Mouse (Mus musculus): ENCODE results near the gene Hspa1b. TPM values are rescaled to one million over a fixed set of nuclear protein-coding genes. Genes with fewer than 3 reads are reported as not detected.

Hspa1b gene
- polyA plus RNA-seq, 1 experiment from 2014 or later: 2.6 TPM

DNA sequence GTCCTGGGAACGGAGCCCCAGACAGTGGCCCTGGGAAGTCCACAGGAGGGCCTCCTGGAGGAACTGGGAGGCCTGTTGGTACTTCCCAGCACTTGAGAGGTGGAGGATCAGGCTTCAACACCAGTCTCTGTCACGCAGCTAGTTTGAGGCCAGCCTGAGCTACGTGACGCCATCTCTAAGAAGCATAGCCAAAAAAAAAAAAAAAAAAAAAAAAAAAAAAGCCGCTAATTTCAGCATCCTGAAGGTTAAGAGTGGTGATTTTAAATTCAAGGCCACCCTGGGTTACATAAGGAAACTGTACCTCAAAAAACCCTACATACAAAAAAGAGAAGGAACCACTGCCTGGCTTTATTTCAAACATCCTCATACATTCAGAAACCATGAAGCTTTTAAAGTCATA is 34.8 kb downstream of the Hspa1b start:
- Histone ChIP-seq H3K27me3 (ENCODE audit: insufficient read depth, low read length) (no peaks in the 10 kb centered on the region), H3K9ac (ENCODE audit: low read depth, low read length) (no peak overlapping the region), H3K27ac (no peak overlapping the region), H3K4me2 (ENCODE audit: low read length) (no peak overlapping the region), H3K4me1 (replicated peaks; ENCODE audit: insufficient read depth, low read length) (no peaks in the 10 kb centered on the region), H3K4me3 (replicated peaks; ENCODE audit: low read depth, low read length) (no peak overlapping the region), H3K9me3 (replicated peaks; ENCODE audit: low read length) (no peaks in the 10 kb centered on the region), H3K36me3 (ENCODE audit: insufficient read depth, low read length) (no peaks in the 10 kb centered on the region)
- no peak for TF ChIP-seq CTCF (IDR thresholded peaks at IDR 0.05; ENCODE audit: low read depth)
- WGBS: 65% methylated on average over 5 of the region's 5 CpGs
- DNase-seq (ENCODE audit: low spot score) (no peak), ATAC-seq (replicated peaks; ENCODE audit: low FRiP score, low read depth) (no peak)

DNA sequence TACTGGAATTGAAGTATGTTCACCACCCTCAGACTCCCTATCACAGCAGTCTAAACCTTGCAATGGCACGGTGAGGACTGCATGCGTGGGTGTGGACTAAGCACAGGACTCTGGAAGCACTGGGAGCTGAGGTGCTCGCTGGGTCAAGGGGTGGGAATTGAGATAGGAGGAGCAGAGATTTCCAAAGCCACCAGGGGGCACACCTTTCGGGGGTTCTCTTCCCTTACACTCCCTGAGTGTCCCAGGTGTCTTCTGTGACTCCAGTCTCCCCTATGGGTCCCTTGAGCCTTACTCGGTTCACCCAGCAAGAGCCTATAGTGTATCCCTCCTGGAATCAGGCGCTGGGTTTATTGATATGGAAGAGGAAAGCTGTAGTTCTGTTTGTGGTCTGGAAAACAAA is 36.1 kb downstream of the Hspa1b start:
- no peaks in the 10 kb centered on the region for H3K9me3 ChIP-seq (replicated peaks; ENCODE audit: low read length)
- H3K27ac ChIP-seq: no peak overlapping the region
- H3K36me3 ChIP-seq (ENCODE audit: insufficient read depth, low read length): no peaks in the 10 kb centered on the region
- H3K4me2 ChIP-seq (ENCODE audit: low read length): no peak overlapping the region
- WGBS: 41% methylated on average over 6 of the region's 6 CpGs
- ATAC-seq (replicated peaks; ENCODE audit: low FRiP score, low read depth) (no peak), DNase-seq (ENCODE audit: low spot score) (peak; percentile 41)
- H3K4me3 ChIP-seq (replicated peaks; ENCODE audit: low read depth, low read length): no peak overlapping the region
- TF ChIP-seq CTCF (IDR thresholded peaks at IDR 0.05; ENCODE audit: low read depth): peak; percentile 55
- H3K9ac ChIP-seq (ENCODE audit: low read depth, low read length): no peak overlapping the region
- no peaks in the 10 kb centered on the region for H3K4me1 ChIP-seq (replicated peaks; ENCODE audit: insufficient read depth, low read length)
- H3K27me3 ChIP-seq (ENCODE audit: insufficient read depth, low read length): no peaks in the 10 kb centered on the region

DNA sequence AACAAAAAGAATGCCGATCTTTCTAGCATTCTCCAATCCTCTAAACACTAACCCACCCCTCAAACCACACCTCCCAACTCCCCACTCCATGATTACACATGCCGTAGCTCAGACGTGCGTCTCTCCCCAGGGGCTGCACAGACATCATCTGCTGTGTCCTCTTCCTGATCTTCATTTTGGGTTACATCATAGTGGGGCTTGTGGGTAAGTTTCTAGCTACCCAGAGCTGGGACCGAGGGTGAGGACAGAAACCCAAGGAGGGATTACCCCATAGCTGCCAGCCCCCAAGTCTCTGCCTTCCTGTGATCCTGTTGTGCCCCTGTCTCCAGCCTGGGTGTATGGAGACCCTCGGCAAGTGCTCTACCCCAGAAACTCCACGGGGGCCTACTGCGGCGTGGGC is 41.9 kb downstream of the Hspa1b start:
- no peaks in the 10 kb centered on the region for H3K4me1 ChIP-seq (replicated peaks; ENCODE audit: insufficient read depth, low read length)
- H3K9ac ChIP-seq (ENCODE audit: low read depth, low read length): no peak overlapping the region
- TF ChIP-seq CTCF (IDR thresholded peaks at IDR 0.05; ENCODE audit: low read depth): no peak
- H3K36me3 ChIP-seq (ENCODE audit: insufficient read depth, low read length): peaks cover 14% of the 10 kb centered on the region; the same call in 1 of the 2 replicates
- WGBS: 79% methylated on average over 9 of the region's 9 CpGs
- H3K27me3 ChIP-seq (ENCODE audit: insufficient read depth, low read length): no peaks in the 10 kb centered on the region
- DNase-seq (ENCODE audit: low spot score) (no peak), ATAC-seq (replicated peaks; ENCODE audit: low FRiP score, low read depth) (no peak)
- H3K9me3 ChIP-seq (replicated peaks; ENCODE audit: low read length): no peaks in the 10 kb centered on the region
- no peak overlapping the region for H3K4me3 ChIP-seq (replicated peaks; ENCODE audit: low read depth, low read length)
- no peak overlapping the region for H3K27ac ChIP-seq
- H3K4me2 ChIP-seq (ENCODE audit: low read length): no peak overlapping the region

DNA sequence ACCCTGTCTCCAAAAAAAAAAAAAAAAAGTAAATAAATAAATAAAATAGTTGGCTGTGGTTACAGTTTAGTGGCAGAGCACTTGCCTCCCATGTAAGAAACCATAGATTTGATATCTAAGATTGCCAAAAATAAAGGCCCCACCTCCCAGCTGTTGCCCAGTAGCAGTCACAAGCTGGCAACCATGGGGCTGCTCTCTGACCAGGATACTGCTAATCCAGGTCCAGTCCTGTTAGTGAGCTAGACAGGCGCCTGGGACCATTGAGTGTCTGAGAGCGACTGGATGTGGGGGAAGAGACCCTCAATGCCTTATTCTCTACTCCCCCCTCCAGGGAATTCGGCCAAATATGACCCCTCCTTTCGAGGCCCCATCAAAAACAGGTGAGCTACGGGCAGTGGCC is 42.7 kb downstream of the Hspa1b start:
- DNase-seq (ENCODE audit: low spot score) (no peak), ATAC-seq (replicated peaks; ENCODE audit: low FRiP score, low read depth) (no peak)
- no peak overlapping the region for H3K27ac ChIP-seq
- no peaks in the 10 kb centered on the region for H3K27me3 ChIP-seq (ENCODE audit: insufficient read depth, low read length)
- H3K4me2 ChIP-seq (ENCODE audit: low read length): no peak overlapping the region
- no peak for TF ChIP-seq CTCF (IDR thresholded peaks at IDR 0.05; ENCODE audit: low read depth)
- no peak overlapping the region for H3K4me3 ChIP-seq (replicated peaks; ENCODE audit: low read depth, low read length)
- peaks cover 21% of the 10 kb centered on the region; the same call in 1 of the 2 replicates for H3K36me3 ChIP-seq (ENCODE audit: insufficient read depth, low read length)
- H3K9ac ChIP-seq (ENCODE audit: low read depth, low read length): no peak overlapping the region
- H3K4me1 ChIP-seq (replicated peaks; ENCODE audit: insufficient read depth, low read length): no peaks in the 10 kb centered on the region
- WGBS: 93% methylated on average over 5 of the region's 5 CpGs
- no peaks in the 10 kb centered on the region for H3K9me3 ChIP-seq (replicated peaks; ENCODE audit: low read length)

DNA sequence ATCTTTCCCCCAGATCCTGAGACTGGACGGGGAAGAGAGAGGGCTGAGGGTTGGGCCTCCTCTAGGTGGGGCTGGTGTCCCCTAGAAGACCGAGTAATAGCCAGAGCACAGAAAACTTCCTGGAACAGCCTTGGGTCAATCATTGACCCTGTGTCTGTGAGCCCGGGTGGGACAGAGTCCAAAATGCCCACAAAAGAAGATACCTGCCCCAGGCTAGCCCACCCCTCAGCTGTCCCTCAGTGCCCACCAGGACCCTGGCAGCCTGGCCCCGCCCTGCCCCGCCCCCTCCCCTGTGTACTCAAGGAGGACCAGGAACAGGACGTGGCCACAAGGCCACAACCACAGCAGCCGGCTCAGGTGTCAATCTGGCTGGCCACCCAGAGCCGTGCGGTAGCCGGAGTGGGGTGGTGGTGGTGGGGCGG is 43.6 kb downstream of the Hspa1b start:
- peak; percentile 68 for TF ChIP-seq CTCF (IDR thresholded peaks at IDR 0.05; ENCODE audit: low read depth)
- ATAC-seq (replicated peaks; ENCODE audit: low FRiP score, low read depth) (peak; percentile 75), DNase-seq (ENCODE audit: low spot score) (peak; percentile 86)
- H3K36me3 ChIP-seq (ENCODE audit: insufficient read depth, low read length): peaks cover 30% of the 10 kb centered on the region
- H3K4me3 ChIP-seq (replicated peaks; ENCODE audit: low read depth, low read length): no peak overlapping the region
- no peaks in the 10 kb centered on the region for H3K4me1 ChIP-seq (replicated peaks; ENCODE audit: insufficient read depth, low read length)
- peak overlapping the region; percentile 41; the same call in 1 of the 2 replicates for H3K4me2 ChIP-seq (ENCODE audit: low read length)
- 0 out of 2 replicates have a peak overlapping the region, but pooled peaks have one; percentile 32 for H3K9ac ChIP-seq (ENCODE audit: low read depth, low read length)
- no peaks in the 10 kb centered on the region for H3K9me3 ChIP-seq (replicated peaks; ENCODE audit: low read length)
- peak overlapping the region; percentile 75 for H3K27ac ChIP-seq
- no peaks in the 10 kb centered on the region for H3K27me3 ChIP-seq (ENCODE audit: insufficient read depth, low read length)
- WGBS: 14% methylated on average over 11 of the region's 11 CpGs

DNA sequence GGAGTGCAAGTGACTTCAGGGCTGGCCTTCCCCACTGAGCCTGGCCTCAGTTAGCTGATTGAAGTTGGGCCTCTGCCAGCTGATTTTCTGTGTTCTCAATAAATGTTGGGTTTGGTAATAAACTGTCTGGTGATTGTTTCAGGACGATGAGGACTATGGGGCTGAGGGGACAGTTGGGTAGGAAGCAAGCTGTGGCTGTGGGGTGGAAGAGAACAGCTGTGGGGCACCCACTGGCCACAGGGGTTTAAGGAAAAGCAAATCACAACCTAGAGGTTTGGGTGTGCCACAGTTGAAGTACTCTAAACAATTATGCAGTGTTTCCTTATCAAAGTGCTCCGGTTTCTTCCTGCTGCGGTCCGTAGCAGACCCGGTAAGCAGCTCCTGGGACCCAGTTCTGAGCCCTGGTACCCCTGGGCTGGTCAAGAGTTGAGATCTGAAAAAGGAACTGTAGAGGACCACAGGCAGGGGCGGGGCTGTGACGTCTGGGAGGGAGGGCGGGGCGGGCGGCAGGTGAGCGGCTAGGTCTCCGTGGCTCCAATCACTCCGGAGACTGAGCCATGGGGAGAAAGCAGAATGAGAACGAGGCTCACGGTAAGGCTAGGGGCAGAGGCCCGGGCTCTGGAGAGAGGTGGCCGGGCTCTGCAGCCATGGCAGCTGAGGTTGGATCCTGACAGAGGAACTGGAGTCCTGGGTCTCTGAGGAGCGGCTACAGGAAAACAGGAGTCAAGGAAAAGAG is 44.9 kb downstream of the Hspa1b start, which contains the start of gene Slc44a4:
Gene Slc44a4 (plus strand): TSS at position 537 of the 736 bp plus-strand sequence.
- Histone ChIP-seq H3K4me3 (replicated peaks; ENCODE audit: low read depth, low read length) (0 out of 2 replicates have a peak within 1 kb of the TSS, but pooled peaks have one; percentile 8), H3K36me3 (ENCODE audit: insufficient read depth, low read length) (peaks cover 43% of the 10 kb centered on the region), H3K4me2 (ENCODE audit: low read length) (peak within 1 kb of the TSS; percentile 41), H3K9ac (ENCODE audit: low read depth, low read length) (no peak within 1 kb of the TSS; the same call in 1 of the 2 replicates), H3K27ac (peak within 1 kb of the TSS; percentile 75), H3K27me3 (ENCODE audit: insufficient read depth, low read length) (no peaks in the 10 kb centered on the region), H3K4me1 (replicated peaks; ENCODE audit: insufficient read depth, low read length) (no peaks in the 10 kb centered on the region), H3K9me3 (replicated peaks; ENCODE audit: low read length) (no peaks in the 10 kb centered on the region)
- TF ChIP-seq CTCF (IDR thresholded peaks at IDR 0.05; ENCODE audit: low read depth): no peak
- 32% methylated on average over 18 of the region's 18 CpGs for WGBS
- no peak for DNase-seq (ENCODE audit: low spot score)
- 0 out of 2 replicates have a peak, but pooled peaks have one; percentile 9 for ATAC-seq (replicated peaks; ENCODE audit: low FRiP score, low read depth)
